Mouse (Mus musculus): ENCODE measurements around the gene Gm7075.
"Not testable (repeated sequence)": the region's sequence is repeated elsewhere in the genome, so short reads cannot be mapped to it uniquely, and the experiment has no call there.

Gm7075 gene

DNA sequence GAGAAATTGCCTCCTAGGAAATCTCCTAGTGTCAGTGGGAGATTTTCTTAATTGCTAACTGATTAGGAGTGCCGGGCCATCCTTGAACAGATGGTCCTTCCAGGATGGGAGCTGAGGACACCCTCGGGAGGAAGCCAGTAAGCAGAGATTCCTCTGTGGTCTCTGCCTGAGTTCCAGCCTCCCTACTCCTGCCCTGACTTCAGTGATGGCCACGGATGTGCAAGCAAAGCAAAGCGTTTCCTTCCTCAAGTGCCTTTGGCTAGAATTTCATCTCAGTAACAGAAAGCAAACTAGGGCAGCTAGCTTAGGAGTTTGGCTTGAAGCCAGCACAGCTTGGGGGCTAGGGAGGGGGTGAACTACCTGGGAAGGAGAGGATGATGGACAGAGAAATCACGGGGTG, 4.5 kb downstream of the Gm7075 start:
- DNase-seq (ENCODE audit: low spot score): no peak

GRCm38 (mm10) chr10:63415850-63416249, 5.7 kb downstream of the Gm7075 start:
- DNase-seq (ENCODE audit: low spot score): no peak

DNA sequence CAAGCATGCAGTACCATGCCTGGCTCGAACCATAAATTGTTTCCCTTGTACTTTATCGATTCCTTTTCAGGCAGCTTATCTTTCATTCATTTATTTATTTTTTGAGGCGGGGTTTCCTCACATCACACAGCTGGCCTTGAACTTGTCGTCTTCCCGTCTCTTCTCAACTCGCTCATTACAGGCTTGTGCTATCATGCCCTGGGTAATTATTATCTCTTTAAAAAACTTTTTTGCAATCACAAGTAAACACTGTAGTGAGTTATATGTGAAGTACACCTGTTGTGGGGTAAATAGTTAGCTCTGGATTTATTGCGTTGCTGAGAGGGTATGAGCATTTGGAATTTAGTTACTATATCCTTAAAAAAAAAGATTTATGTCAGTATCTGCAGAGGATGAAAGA, 6.3 kb downstream of the Gm7075 start:
- no peak for DNase-seq (ENCODE audit: low spot score)

DNA sequence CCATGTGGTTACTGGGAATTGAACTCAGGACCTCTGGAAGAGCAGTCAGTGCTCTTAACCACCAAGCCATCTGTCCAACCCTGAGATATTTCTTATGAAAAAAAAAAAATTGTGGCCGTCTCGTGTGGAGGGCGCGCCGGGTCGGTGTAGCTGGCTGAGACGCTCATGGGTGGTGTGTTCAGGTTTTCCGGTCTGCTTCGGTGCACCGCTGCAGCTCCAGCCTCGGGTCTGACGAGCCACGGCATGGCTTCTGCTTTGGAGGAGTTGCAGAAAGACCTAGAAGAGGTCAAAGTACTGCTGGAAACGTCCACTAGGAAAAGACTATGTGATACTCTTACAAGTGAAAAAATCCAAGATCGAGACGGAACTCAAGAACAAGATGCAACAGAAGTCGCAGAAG, 8.8 kb downstream of the Gm7075 start:
- DNase-seq (ENCODE audit: low spot score): no peak

- DNase-seq (ENCODE audit: low spot score): not testable (repeated sequence)
Measured at GRCm38 (mm10) chr10:63411674-63412073, 9.9 kb downstream of the Gm7075 start.

- no peak for DNase-seq (ENCODE audit: low spot score)
Measured at GRCm38 (mm10) chr10:63410162-63410956, 11.2 kb downstream of the Gm7075 start.

- DNase-seq (ENCODE audit: low spot score): no peak
Measured at GRCm38 (mm10) chr10:63403636-63404035, 18.0 kb downstream of the Gm7075 start.

- no peak for DNase-seq (ENCODE audit: low spot score)
Measured at GRCm38 (mm10) chr10:63402731-63403504, 18.7 kb downstream of the Gm7075 start.

GRCm38 (mm10) chr10:63396963-63397362, 24.6 kb downstream of the Gm7075 start:
- no peak for DNase-seq (ENCODE audit: low spot score)

GRCm38 (mm10) chr10:63388948-63389347, 32.6 kb downstream of the Gm7075 start:
- DNase-seq (ENCODE audit: low spot score): no peak

DNA sequence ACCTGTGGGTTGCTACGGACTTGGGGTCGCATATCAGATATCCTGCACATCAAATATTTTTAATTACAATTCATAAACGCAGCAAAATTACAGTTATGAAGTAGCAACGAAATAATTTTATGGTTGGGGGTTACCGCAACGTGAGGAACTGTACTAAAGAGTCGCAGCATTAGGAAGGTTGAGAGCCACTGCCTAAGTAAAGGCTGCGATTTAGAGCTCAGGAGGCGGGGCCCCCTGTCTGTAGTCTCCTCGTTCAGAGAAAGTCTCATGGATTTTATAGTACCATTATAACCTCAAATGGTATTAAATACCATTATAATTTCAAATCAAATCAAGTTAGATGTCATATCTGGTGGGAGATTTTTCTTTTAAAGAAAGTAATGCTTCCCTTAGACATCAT, 34.6 kb downstream of the Gm7075 start:
- no peak for DNase-seq (ENCODE audit: low spot score)

DNA sequence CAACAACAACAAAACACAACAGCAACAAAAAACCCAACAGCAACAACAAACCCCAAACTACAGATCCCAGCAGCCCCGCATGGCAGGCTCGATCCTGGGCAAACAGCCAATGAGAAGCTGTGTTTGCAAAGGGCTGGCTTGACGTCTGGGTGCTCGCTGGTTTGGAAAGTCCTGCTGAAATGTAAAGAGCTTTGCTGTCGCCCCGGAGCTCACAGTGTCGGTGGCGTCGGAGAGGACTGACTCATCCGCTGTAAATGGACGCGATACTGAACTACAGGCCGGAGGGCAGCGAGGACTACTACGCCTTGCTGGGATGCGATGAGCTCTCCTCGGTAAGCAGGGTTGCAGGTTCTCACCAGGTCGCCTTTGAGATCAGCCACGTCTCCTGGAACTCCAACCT, 35.1 kb downstream of the Gm7075 start:
- peak; percentile 84 for DNase-seq (ENCODE audit: low spot score)

DNA sequence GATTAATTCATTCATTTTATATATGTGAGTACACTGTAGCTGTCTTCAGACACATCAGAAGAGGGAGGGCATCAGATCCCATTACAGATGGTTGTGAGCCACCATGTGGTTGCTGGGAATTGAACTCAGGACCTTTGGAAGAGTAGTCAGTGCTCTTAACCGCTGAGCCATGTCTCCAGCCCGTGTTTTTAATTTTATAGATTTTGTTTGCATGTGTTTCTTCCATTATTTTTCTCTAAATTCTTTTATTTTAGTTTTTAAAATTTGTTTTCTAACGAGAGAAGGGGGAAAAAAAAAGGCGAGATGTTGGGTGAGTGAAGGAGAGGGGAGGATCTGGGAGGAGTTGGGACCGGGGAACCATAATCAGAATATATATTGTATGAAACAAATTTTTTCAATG, 35.7 kb downstream of the Gm7075 start:
- DNase-seq (ENCODE audit: low spot score): not testable (repeated sequence)

DNA sequence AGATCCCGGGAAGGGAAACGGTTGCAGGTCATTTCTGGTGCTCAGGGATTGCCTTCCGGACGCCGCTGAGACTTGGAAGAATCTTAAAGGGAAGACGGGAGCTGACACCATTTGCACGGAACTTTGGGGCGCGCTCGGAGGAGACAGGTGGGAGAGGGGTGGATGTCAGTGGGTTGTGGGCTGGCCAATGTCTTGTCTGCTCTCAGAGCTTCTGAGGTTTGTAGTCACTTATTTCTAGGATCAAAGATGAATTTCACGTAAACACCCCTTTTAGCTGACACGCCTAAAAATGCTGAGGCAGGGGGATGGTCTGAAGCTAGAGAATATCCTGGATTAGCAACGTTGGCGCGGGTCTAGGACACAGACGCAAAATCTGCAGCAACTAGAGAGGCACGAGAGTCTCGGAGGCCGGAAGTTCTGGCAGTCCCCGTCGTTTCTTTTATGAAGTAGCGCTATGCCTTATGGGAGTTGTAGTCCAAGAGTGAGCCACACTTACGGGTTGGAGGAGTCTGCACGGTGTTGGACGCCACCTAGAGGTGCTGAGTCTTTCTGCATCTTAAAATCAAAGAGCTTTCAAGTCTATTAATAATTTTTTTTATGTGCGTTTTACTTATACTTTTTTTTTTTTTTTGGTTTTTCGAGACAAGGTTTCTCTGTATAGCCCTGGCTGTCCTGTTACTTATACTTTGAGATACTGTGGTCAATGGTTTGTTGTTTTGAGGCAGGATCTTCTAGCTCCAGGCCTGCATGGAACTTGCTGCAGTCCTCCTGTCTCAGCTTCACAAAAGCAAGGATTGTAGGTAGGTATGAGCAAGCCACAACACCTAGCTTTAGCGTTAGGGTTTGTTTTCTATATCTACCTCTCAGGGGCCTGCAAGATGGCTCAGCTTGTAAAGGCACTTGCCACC, 39.0 kb downstream of the Gm7075 start, which contains the start of gene Dnajc12:
TSS of gene Dnajc12 (plus strand) at position 72 of the 908 bp plus-strand sequence.
- peak; percentile 92 for DNase-seq (ENCODE audit: low spot score)

DNA sequence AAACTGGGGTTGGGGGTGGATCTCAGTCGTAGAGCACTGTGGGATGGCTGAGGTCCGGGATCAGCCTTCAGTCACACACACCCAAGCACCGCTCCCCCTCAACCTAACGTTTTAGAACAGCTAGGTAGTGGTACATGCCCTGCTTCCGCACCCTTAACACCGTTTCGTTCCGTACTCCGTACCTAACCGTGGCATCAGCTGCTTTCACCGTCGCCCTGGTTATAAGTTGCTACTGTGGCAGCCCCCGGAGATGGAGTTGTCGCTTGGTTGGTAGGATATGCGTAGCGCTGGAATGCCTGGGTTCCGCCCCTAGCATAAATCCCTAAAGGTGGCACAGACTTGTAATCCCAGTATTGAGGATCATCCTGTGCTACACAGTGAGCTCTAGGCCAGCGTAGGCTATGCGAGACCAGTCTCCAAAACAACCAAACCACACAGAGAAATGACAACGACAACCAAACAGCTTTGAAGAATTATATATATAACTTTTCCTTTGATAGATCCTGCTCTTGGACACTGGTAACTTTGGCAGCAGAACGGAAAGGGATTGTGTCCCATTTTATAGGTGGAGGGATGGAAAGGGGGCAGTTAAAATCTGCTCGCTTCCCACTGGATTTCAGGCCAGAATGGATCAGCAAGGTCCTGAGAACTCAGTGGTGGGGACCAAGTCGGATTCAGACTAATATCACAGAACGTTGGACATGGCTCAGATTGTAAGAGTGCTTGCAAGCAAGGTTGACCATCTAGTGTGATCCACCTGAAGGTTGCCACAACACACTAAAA, 39.9 kb downstream of the Gm7075 start, which contains the start of gene Sirt1:
TSS of gene Sirt1 (minus strand) at position 207 of the 783 bp plus-strand sequence.
- peak; percentile 17 for DNase-seq (ENCODE audit: low spot score)

- DNase-seq (ENCODE audit: low spot score): no peak
Measured at GRCm38 (mm10) chr10:63378948-63379680, 42.5 kb downstream of the Gm7075 start.

- DNase-seq (ENCODE audit: low spot score): peak; percentile 75
Measured at GRCm38 (mm10) chr10:63377468-63377867, 44.1 kb downstream of the Gm7075 start.

DNA sequence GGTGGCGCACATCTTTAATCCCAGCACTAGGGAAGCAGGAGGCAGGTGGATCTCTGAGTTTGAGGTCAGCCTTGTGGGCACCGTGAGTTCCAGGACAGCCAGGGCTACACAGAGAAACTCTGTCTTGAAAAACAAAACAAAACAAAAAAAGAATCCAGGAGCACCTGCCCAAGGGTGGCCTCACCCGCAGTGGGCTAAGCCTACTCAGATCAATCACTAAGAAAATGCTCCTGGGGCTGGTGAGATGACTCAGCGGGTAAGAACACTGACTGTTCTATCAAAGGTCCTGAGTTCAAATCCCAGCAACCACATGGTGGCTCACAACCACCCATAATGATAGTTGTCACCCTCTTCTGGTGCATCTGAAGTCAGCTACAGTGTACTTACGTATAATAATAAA, 45.3 kb downstream of the Gm7075 start:
- DNase-seq (ENCODE audit: low spot score): no peak

Data from c-Kit-positive CD71-positive TER-119-positive erythroid progenitor cells, embryonic 14.5 days (primary cell).